In the genomic region with DNA sequence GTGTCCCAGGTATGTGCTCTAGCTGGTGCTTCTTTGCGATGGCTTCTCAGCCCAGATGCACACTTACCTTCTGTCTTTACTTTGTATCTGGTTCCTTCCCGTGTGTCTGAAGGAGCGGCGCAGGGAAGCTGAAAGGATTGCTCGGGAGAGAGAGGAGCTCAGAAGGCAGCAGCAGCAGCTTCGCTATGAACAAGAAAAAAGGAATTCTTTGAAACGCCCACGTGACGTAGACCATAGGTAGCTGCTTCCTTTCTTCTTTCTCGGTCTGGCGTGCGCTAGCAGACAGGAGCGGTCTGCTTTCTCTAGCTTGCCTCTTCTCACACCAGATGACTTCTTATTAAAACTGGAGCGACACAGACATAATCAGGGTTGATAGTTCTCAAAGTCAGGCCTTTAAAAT, we compare ENCODE assay signal across 22 mouse cellular contexts. TPM values are rescaled to one million over a fixed set of nuclear protein-coding genes. Genes with fewer than 3 reads are reported as not detected.
DNase-seq lines count a peak whose midpoint lies in the region; ATAC-seq and TF ChIP-seq lines count a peak whose summit lies in the region.
"Had no signal": no experiment of that assay in that cellular context is flagged by ENCODE, and none has a peak within 500 bp of the region (broad histone marks: within the 10 kb centered on the region; RNA-seq: fewer than 3 reads in every experiment).

No protein-coding gene starts in this region.

- no peak overlapping the region for H3K4me2 ChIP-seq in intestine, postnatal 0 days (replicated peaks; ENCODE audit: low read depth)
- H3K4me2 ChIP-seq: embryonic facial prominence, embryonic 13.5 days; heart, embryonic 13.5 days; hindbrain, embryonic 14.5 days; neural tube, embryonic 15.5 days had no signal

- H3K4me3 ChIP-seq in intestine, postnatal 0 days (ENCODE audit: low read depth, low read length), result no peak overlapping the region
- H3K4me3 ChIP-seq: embryonic facial prominence, embryonic 13.5 days; heart, embryonic 13.5 days; left cerebral cortex, adult 2 months; neural tube, embryonic 15.5 days had no signal

- H3K9ac ChIP-seq in intestine, postnatal 0 days (ENCODE audit: low read depth, low read length), result no peak overlapping the region
- H3K9ac ChIP-seq: embryonic facial prominence, embryonic 13.5 days; heart, embryonic 13.5 days; hindbrain, embryonic 14.5 days; neural tube, embryonic 15.5 days had no signal

- no peaks in the 10 kb centered on the region for H3K4me1 ChIP-seq in intestine, postnatal 0 days (replicated peaks; ENCODE audit: control insufficient read depth, insufficient read depth, low read length)
- H3K4me1 ChIP-seq: embryonic facial prominence, embryonic 13.5 days; heart, embryonic 13.5 days; neural tube, embryonic 15.5 days had no signal

- 81% methylated on average over 14 of the region's 14 CpGs for WGBS in intestine, postnatal 0 days

- no peak for ATAC-seq in intestine, postnatal 0 days
- ATAC-seq: forebrain, embryonic 16.5 days; lung, postnatal 0 days had no signal

- no peak overlapping the region for H3K27ac ChIP-seq in intestine, postnatal 0 days (ENCODE audit: low read depth, low read length)
- H3K27ac ChIP-seq: embryonic facial prominence, embryonic 13.5 days; heart, embryonic 13.5 days; hindbrain, embryonic 14.5 days; left cerebral cortex, adult 2 months; neural tube, embryonic 15.5 days had no signal

- no peak for TF ChIP-seq CTCF in intestine, postnatal 0 days (IDR thresholded peaks at IDR 0.05; ENCODE audit: low read depth)

- H3K9me3 ChIP-seq in intestine, postnatal 0 days (ENCODE audit: control insufficient read depth), result no peaks in the 10 kb centered on the region
- H3K9me3 ChIP-seq: embryonic facial prominence, embryonic 13.5 days; heart, embryonic 13.5 days; neural tube, embryonic 15.5 days had no signal

- H3K36me3 ChIP-seq in intestine, postnatal 0 days (ENCODE audit: control insufficient read depth, insufficient read depth), result peaks cover 83% of the 10 kb centered on the region

- peak; percentile 58 for DNase-seq in CD4-positive helper T cell, adult 2 months (ENCODE audit: low read depth, low spot score)
- DNase-seq in R1 (ENCODE audit: low read depth, low spot score), result peak; percentile 39
- DNase-seq in induced T-regulatory cell, adult 2 months (ENCODE audit: low read depth), result peak; percentile 47
- peak; percentile 40 for DNase-seq in thymus, postnatal 14 days
- DNase-seq in natural killer cell, adult 2 months (ENCODE audit: low spot score in 2 of 2), result no peak
- DNase-seq in cerebellum, adult 9-11 months, result no peak
- DNase-seq: adrenal gland, postnatal 36 days; cerebellum, postnatal 10 days; heart, postnatal 36 days; kidney, adult 2 months; kidney, postnatal 14 days; left cerebral cortex, postnatal 4 days; liver; midbrain, embryonic 14.5 days had no signal

- no peaks in the 10 kb centered on the region for H3K27me3 ChIP-seq in intestine, postnatal 0 days (replicated peaks; ENCODE audit: control insufficient read depth, insufficient read depth, low read length)
- H3K27me3 ChIP-seq: embryonic facial prominence, embryonic 13.5 days; heart, embryonic 13.5 days; neural tube, embryonic 15.5 days had no signal

RNA-seq across cellular contexts. Expression of gene Sltm, which starts 42.1 kb away (rescaled TPM):
- 27.6 and 33.3 TPM in 2 replicates for polyA plus RNA-seq in intestine, postnatal 0 days (2015; fragmentation: Nextera tagmentation; extraction: Ambion mirVana)

Comparison
In these comparisons a context has a peak if more than half of its experiments do, and no peak if none do; other contexts are left out.
1. DNase-seq: peak in CD4-positive helper T cell, adult 2 months (single experiment), R1 (single experiment), induced T-regulatory cell, adult 2 months (single experiment) and thymus, postnatal 14 days (single experiment); none in natural killer cell, adult 2 months (0 of 2) and cerebellum, adult 9-11 months (single experiment).